Mouse (Mus musculus) megakaryocyte, adult 5-6 weeks (primary cell): ENCODE results near the gene Mettl24. TPM values are rescaled to one million over a fixed set of nuclear protein-coding genes. Genes with fewer than 3 reads are reported as not detected.

Experiments used
- ATAC-seq: 2 replicates; pipeline ENCODE4 v1.8.0; 2016; ENCODE audit warnings: mild to moderate bottlenecking, inconsistent platforms; ENCODE audit not compliant: poor library complexity, severe bottlenecking
- total RNA-seq, 2 experiments: library from RNA; stranded (forward) in 1 of 2; stranded (reverse) in 1 of 2; fragments of 153-499, 151-499 nt in 1 of 2; fragments of 221-1000, 200-1000 nt in 1 of 2; gene quantifications; 2 replicates each; pipeline versions ENCODE4 v1.2.3 to v1.2.4; 2015 to 2017

The Mettl24 gene
- total RNA-seq, 2 experiments from 2014 or later = not detected

- no peak for ATAC-seq
Measured at GRCm38 (mm10) chr10:40683868-40684253, 779 bp downstream of the Mettl24 start.

GRCm38 (mm10) chr10:40684326-40684725 lies 1.2 kb downstream of the Mettl24 start:
- ATAC-seq = no peak

- no peak for ATAC-seq
Measured at GRCm38 (mm10) chr10:40685641-40686040, 2.6 kb downstream of the Mettl24 start.

- ATAC-seq = no peak
Measured at GRCm38 (mm10) chr10:40686976-40687375, 3.9 kb downstream of the Mettl24 start.

- no peak for ATAC-seq
Measured at GRCm38 (mm10) chr10:40687407-40687806, 4.3 kb downstream of the Mettl24 start.

GRCm38 (mm10) chr10:40688266-40688665 lies 5.2 kb downstream of the Mettl24 start:
- ATAC-seq = no peak

GRCm38 (mm10) chr10:40688873-40689272 lies 5.8 kb downstream of the Mettl24 start:
- no peak for ATAC-seq

- ATAC-seq = no peak
Measured at GRCm38 (mm10) chr10:40698652-40699051, 15.6 kb downstream of the Mettl24 start.

- no peak for ATAC-seq
Measured at GRCm38 (mm10) chr10:40711127-40711526, 28.0 kb downstream of the Mettl24 start.

GRCm38 (mm10) chr10:40713018-40713608 lies 30.0 kb downstream of the Mettl24 start:
- ATAC-seq = no peak

GRCm38 (mm10) chr10:40713829-40714228 lies 30.7 kb downstream of the Mettl24 start:
- no peak for ATAC-seq

- ATAC-seq = no peak
Measured at GRCm38 (mm10) chr10:40715151-40715550, 32.1 kb downstream of the Mettl24 start.

- no peak for ATAC-seq
Measured at GRCm38 (mm10) chr10:40716296-40716695, 33.2 kb downstream of the Mettl24 start.

GRCm38 (mm10) chr10:40716713-40717112 lies 33.6 kb downstream of the Mettl24 start:
- ATAC-seq = no peak

- ATAC-seq = no peak
Measured at GRCm38 (mm10) chr10:40718362-40718761, 35.3 kb downstream of the Mettl24 start.

- no peak for ATAC-seq
Measured at GRCm38 (mm10) chr10:40719062-40719461, 36.0 kb downstream of the Mettl24 start.

GRCm38 (mm10) chr10:40720883-40721282 lies 37.8 kb downstream of the Mettl24 start:
- no peak for ATAC-seq

GRCm38 (mm10) chr10:40724342-40724741 lies 41.3 kb downstream of the Mettl24 start:
- ATAC-seq = no peak

- no peak for ATAC-seq
Measured at GRCm38 (mm10) chr10:40725066-40725465, 42.0 kb downstream of the Mettl24 start.

GRCm38 (mm10) chr10:40725471-40725870 lies 42.4 kb downstream of the Mettl24 start:
- ATAC-seq = no peak

GRCm38 (mm10) chr10:40726288-40726902 lies 43.3 kb downstream of the Mettl24 start:
- ATAC-seq = no peak

- ATAC-seq = no peak
Measured at GRCm38 (mm10) chr10:40726989-40727388, 43.9 kb downstream of the Mettl24 start.

GRCm38 (mm10) chr10:40730200-40730599 lies 47.1 kb downstream of the Mettl24 start:
- no peak for ATAC-seq
